Mouse (Mus musculus) adrenal gland, postnatal 14 days (tissue): Measurements from ENCODE around the gene Itga8. TPM values are rescaled to one million over a fixed set of nuclear protein-coding genes. Genes with fewer than 3 reads are reported as not detected.

Experiments
- DNase-seq: peaks from one replicate; pipeline ENCODE4 v3.0.0; 2021; ENCODE audit warnings: mixed read lengths
- total RNA-seq: library from RNA; stranded (reverse); gene quantifications from 2 replicates; pipeline ENCODE4 v1.2.3, GENCODE M21; 2021

Gene Itga8
- total RNA-seq, 1 experiment from 2014 or later, result 19.0 TPM

GRCm38 (mm10) chr2:12294060-12294459 is 7.7 kb downstream of the Itga8 start:
- no peak for DNase-seq

GRCm38 (mm10) chr2:12293458-12293857 is 8.3 kb downstream of the Itga8 start:
- DNase-seq, result no peak

- no peak for DNase-seq
These were observed 9.5 kb downstream of the Itga8 start for GRCm38 (mm10) chr2:12292023-12292820.

GRCm38 (mm10) chr2:12290235-12290634 is 11.5 kb downstream of the Itga8 start:
- no peak for DNase-seq

- DNase-seq, result no peak
These were observed 13.9 kb downstream of the Itga8 start for GRCm38 (mm10) chr2:12287831-12288230.

GRCm38 (mm10) chr2:12280664-12281063 is 21.1 kb downstream of the Itga8 start:
- DNase-seq, result no peak

GRCm38 (mm10) chr2:12279070-12279612 is 22.6 kb downstream of the Itga8 start:
- DNase-seq, result no peak

- DNase-seq, result no peak
These were observed 44.9 kb downstream of the Itga8 start for GRCm38 (mm10) chr2:12256635-12257317.

GRCm38 (mm10) chr2:12255901-12256300 is 45.8 kb downstream of the Itga8 start:
- DNase-seq, result no peak

GRCm38 (mm10) chr2:12235345-12235744 is 66.4 kb downstream of the Itga8 start:
- no peak for DNase-seq

- peak; percentile 7 for DNase-seq
These were observed 72.0 kb downstream of the Itga8 start for GRCm38 (mm10) chr2:12229721-12230120.

- no peak for DNase-seq
These were observed 73.4 kb downstream of the Itga8 start for GRCm38 (mm10) chr2:12228335-12228734.

- DNase-seq, result no peak
These were observed 74.5 kb downstream of the Itga8 start for GRCm38 (mm10) chr2:12227243-12227642.

GRCm38 (mm10) chr2:12226367-12226766 is 75.4 kb downstream of the Itga8 start:
- no peak for DNase-seq

GRCm38 (mm10) chr2:12221671-12222070 is 80.1 kb downstream of the Itga8 start:
- DNase-seq, result no peak

GRCm38 (mm10) chr2:12213464-12213790 is 88.3 kb downstream of the Itga8 start:
- no peak for DNase-seq

- DNase-seq, result no peak
These were observed 88.9 kb downstream of the Itga8 start for GRCm38 (mm10) chr2:12212662-12213463.

- DNase-seq, result no peak
These were observed 93.6 kb downstream of the Itga8 start for GRCm38 (mm10) chr2:12208142-12208541.

GRCm38 (mm10) chr2:12206353-12206752 is 95.4 kb downstream of the Itga8 start:
- no peak for DNase-seq

- DNase-seq, result no peak
These were observed 95.8 kb downstream of the Itga8 start for GRCm38 (mm10) chr2:12205875-12206274.

GRCm38 (mm10) chr2:12203231-12203630 is 98.5 kb downstream of the Itga8 start:
- no peak for DNase-seq

- DNase-seq, result peak; percentile 6
These were observed 103.0 kb downstream of the Itga8 start for GRCm38 (mm10) chr2:12198699-12199098.

GRCm38 (mm10) chr2:12198214-12198613 is 103.5 kb downstream of the Itga8 start:
- no peak for DNase-seq
